Comparison of ENCODE assay signal across 8 mouse cellular contexts in genomic region chr9:72274677-72275076, GRCm38 (mm10). TPM values are rescaled to one million over a fixed set of nuclear protein-coding genes. Genes with fewer than 3 reads are reported as not detected.
DNase-seq lines count a peak whose midpoint lies in the region; ATAC-seq and TF ChIP-seq lines count a peak whose summit lies in the region.

Gene Zfp280d, plus strand, starts transcription at chr9:72274860.

- peak; percentile 96 for ATAC-seq in activated CD4-positive, CD25-positive, alpha-beta regulatory T cell, adult 4 months
- ATAC-seq in megakaryocyte progenitor cell, adult 5-6 weeks (replicated peaks; ENCODE audit: poor library complexity) = peak; percentile 97

- H3K4me3 ChIP-seq in cortical plate, adult 2 months (ENCODE audit: insufficient read depth, low read length) = peak within 1 kb of the TSS; percentile 89

- peak; percentile 89 for DNase-seq in gastrocnemius, postnatal 10 days
- peak; percentile 90 for DNase-seq in induced T-regulatory cell, adult 2 months (ENCODE audit: low read depth)
- DNase-seq in left cerebral cortex, adult 9 months (ENCODE audit: low spot score in 2 of 2) = peak; percentile 73 to 86
- peak; percentile 90 for DNase-seq in right cerebral cortex, postnatal 14 days
- DNase-seq in urinary bladder, postnatal 36 days (ENCODE audit: low spot score in 2 of 2) = peak; percentile 84 to 91

- peaks cover 2% of the 10 kb centered on the region; the same call in 1 of the 2 replicates for H3K4me1 ChIP-seq in cortical plate, adult 2 months (ENCODE audit: control insufficient read depth, insufficient read depth, low read length)

- no peak for TF ChIP-seq CTCF in cortical plate, adult 2 months (IDR thresholded peaks at IDR 0.05; ENCODE audit: extremely low read depth, insufficient read depth, low read length)

- TF ChIP-seq POLR2A in cortical plate, adult 2 months (IDR thresholded peaks at IDR 0.05; ENCODE audit: extremely low read depth, insufficient read depth, low read length) = peak; percentile 50

- peak within 1 kb of the TSS; percentile 99 for H3K27ac ChIP-seq in cortical plate, adult 2 months (ENCODE audit: insufficient read depth, low read length)

RNA-seq across cellular contexts. Expression of gene Zfp280d, which starts in this region (rescaled TPM):
- 10 to 100 TPM; 47.4 to 52.6 TPM for polyA plus RNA-seq in activated CD4-positive, CD25-positive, alpha-beta regulatory T cell, adult 4 months (2017; shearing (Covaris generic))
- 51.2 and 58.3 TPM in 2 replicates for polyA plus RNA-seq in cortical plate, adult 2 months (2012; rRNA removed)
- total RNA-seq in gastrocnemius, postnatal 10 days (2021) = 10 to 100 TPM; 17.8 to 27.1 TPM
- total RNA-seq in megakaryocyte progenitor cell, adult 5-6 weeks (2015) = 82.2 and 101 TPM in 2 replicates
- total RNA-seq in megakaryocyte progenitor cell, adult 5-6 weeks (2017) = 40.6 and 59.9 TPM in 2 replicates

Comparison
In these comparisons a context has a peak if more than half of its experiments do, and no peak if none do; other contexts are left out.
1. Peak in every context shown above with its lines: DNase-seq, ATAC-seq, H3K4me3 ChIP-seq and H3K27ac ChIP-seq.